Mouse (Mus musculus) lung, embryonic 16.5 days (tissue): Measurements from ENCODE around the gene C130074G19Rik. TPM values are rescaled to one million over a fixed set of nuclear protein-coding genes. Genes with fewer than 3 reads are reported as not detected.
A peak's percentile ranks its signal among the peaks of the same experiment; 100 is the strongest.

Source experiments
- ATAC-seq: fragments of 200-750 bp; cut with Nextera tagmentation; 2 replicates; pipeline ENCODE4 v1.8.0; 2017; ENCODE audit warnings: low read depth, mild to moderate bottlenecking, moderate library complexity
- H3K27ac ChIP-seq: fragments of 300-500 bp; sonication (generic); 2 replicates; pipeline ENCODE4 v1.5.1; 2014; ENCODE audit warnings: mild to moderate bottlenecking, control low read depth, low read length
- H3K27me3 ChIP-seq: fragments of 300-500 bp; sonication (generic); 2 replicates; pipeline ENCODE4 v1.6.1; 2014; ENCODE audit warnings: low read depth, low read length, mixed read lengths; ENCODE audit not compliant: control insufficient read depth, insufficient read depth
- H3K36me3 ChIP-seq: fragments of 300-500 bp; sonication (generic); 2 replicates; pipeline ENCODE4 v1.6.1; 2014; ENCODE audit warnings: low read length; ENCODE audit not compliant: control insufficient read depth, insufficient read depth
- H3K4me1 ChIP-seq: fragments of 300-500 bp; sonication (generic); replicated peaks from 2 replicates; pipeline ENCODE4 v1.6.1; 2014; ENCODE audit warnings: low read length, mixed read lengths; ENCODE audit not compliant: control insufficient read depth, insufficient read depth
- H3K4me2 ChIP-seq: fragments of 300-500 bp; sonication (generic); 2 replicates; pipeline ENCODE4 v1.6.1; 2014; ENCODE audit warnings: low read depth, low read length, control low read depth
- H3K4me3 ChIP-seq: fragments of 300-500 bp; sonication (generic); 2 replicates; pipeline ENCODE4 v1.5.1; 2014; ENCODE audit warnings: mild to moderate bottlenecking, low read length, control low read depth
- H3K9ac ChIP-seq: fragments of 300-500 bp; sonication (generic); 2 replicates; pipeline ENCODE4 v1.6.1; 2014; ENCODE audit warnings: low read length, control low read depth
- H3K9me3 ChIP-seq: fragments of 300-500 bp; sonication (generic); 2 replicates; pipeline ENCODE4 v1.6.1; 2016; ENCODE audit warnings: low read length; ENCODE audit not compliant: control insufficient read depth
- WGBS: fragments of 180-500 bp; shearing (Covaris S2); extraction: QIAGEN DNeasy Blood & Tissue Kit; methylation state at CpG from one replicate; pipeline ENCODE4 v1.1.7; 2014; 5-methylcytosine and 5-hydroxymethylcytosine counted together
- polyA plus RNA-seq: library from polyadenylated mRNA; unstranded; fragments of >200 nt; fragmentation: Nextera tagmentation; extraction: Ambion mirVana; gene quantifications from 2 replicates; pipeline ENCODE4 v1.2.1, GENCODE M21; 2015

C130074G19Rik gene
- polyA plus RNA-seq, 1 experiment from 2014 or later = 2.6 TPM

GRCm38 (mm10) chr1:184867640-184868120, 15.3 kb downstream of the C130074G19Rik start:
- no peak overlapping the region; the same call in 1 of the 2 replicates for H3K27ac ChIP-seq
- no peak overlapping the region for H3K9ac ChIP-seq
- no peak overlapping the region for H3K4me2 ChIP-seq
- 61% methylated on average over 3 of the region's 3 CpGs for WGBS
- H3K27me3 ChIP-seq = no peaks in the 10 kb centered on the region
- H3K9me3 ChIP-seq = no peaks in the 10 kb centered on the region
- peaks cover 19% of the 10 kb centered on the region for H3K4me1 ChIP-seq
- no peaks in the 10 kb centered on the region for H3K36me3 ChIP-seq
- ATAC-seq = no peak
- H3K4me3 ChIP-seq = no peak overlapping the region

DNA sequence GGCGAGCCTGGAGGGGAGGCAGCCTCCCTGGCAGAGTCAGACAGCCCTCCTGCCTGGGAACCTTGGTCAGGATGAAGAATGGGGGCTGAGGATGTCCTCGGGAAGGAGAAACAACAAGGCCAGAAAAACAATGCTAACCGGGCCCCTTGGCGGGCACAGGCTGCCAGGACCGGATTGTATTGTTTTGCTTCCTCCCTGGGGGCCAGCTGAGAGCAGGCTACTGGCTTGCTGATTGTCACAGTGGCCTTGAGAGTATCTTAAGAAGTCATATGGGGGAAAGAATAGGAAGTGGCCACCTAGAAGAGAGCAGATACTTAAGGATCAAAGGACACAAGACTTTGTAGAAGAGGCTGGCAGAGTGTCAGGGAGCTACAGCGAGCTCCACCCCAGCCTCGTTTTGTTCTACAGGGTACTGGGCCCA, 18.6 kb downstream of the C130074G19Rik start:
- H3K27me3 ChIP-seq = no peaks in the 10 kb centered on the region
- ATAC-seq = peak; percentile 86
- H3K4me1 ChIP-seq = peaks cover 3% of the 10 kb centered on the region; the same call in 1 of the 2 replicates
- H3K4me3 ChIP-seq = no peak overlapping the region
- H3K4me2 ChIP-seq = no peak overlapping the region
- 27% methylated on average over 7 of the region's 7 CpGs for WGBS
- H3K9ac ChIP-seq = no peak overlapping the region
- peak overlapping the region; percentile 77 for H3K27ac ChIP-seq
- H3K9me3 ChIP-seq = no peaks in the 10 kb centered on the region
- no peaks in the 10 kb centered on the region for H3K36me3 ChIP-seq

DNA sequence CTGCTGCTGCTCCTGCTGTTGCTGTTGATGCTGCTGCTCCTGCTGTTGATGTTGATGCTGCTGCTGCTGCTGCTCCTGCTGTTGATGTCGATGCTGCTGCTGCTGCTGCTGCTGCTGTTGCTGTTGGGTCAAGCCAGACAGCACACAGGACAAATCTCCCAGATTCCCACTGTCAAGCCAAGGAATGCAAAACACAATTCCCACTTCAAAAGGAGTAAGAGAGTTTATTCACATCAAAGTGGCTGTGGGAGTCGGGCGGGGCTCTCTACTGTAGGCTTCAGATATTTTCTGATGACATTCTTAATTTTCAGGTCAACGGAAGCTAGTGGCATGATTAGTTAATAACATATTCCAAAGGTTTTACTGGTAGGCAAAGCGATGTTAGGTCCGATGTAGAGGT, 20.4 kb downstream of the C130074G19Rik start:
- WGBS = 73% methylated on average over 6 of the region's 6 CpGs
- H3K9me3 ChIP-seq = no peaks in the 10 kb centered on the region
- H3K4me1 ChIP-seq = peaks cover 3% of the 10 kb centered on the region; the same call in 1 of the 2 replicates
- H3K4me3 ChIP-seq = no peak overlapping the region
- no peaks in the 10 kb centered on the region for H3K27me3 ChIP-seq
- no peak overlapping the region for H3K4me2 ChIP-seq
- no peak overlapping the region for H3K9ac ChIP-seq
- ATAC-seq = no peak
- H3K27ac ChIP-seq = peak overlapping the region; percentile 76; the same call in 1 of the 2 replicates
- H3K36me3 ChIP-seq = no peaks in the 10 kb centered on the region

- Histone ChIP-seq H3K4me1 (peaks cover 3% of the 10 kb centered on the region; the same call in 1 of the 2 replicates), H3K4me3 (no peak overlapping the region), H3K4me2 (no peak overlapping the region), H3K27me3 (no peaks in the 10 kb centered on the region), H3K9ac (no peak overlapping the region), H3K9me3 (no peaks in the 10 kb centered on the region), H3K27ac (no peak overlapping the region), H3K36me3 (no peaks in the 10 kb centered on the region)
- no peak for ATAC-seq
- 51% methylated on average over 2 of the region's 2 CpGs for WGBS
Measured at GRCm38 (mm10) chr1:184861551-184861950, 21.5 kb downstream of the C130074G19Rik start.

GRCm38 (mm10) chr1:184860276-184860675, 22.7 kb downstream of the C130074G19Rik start:
- H3K4me2 ChIP-seq = no peak overlapping the region
- no peak overlapping the region for H3K4me3 ChIP-seq
- peak; percentile 46 for ATAC-seq
- no peaks in the 10 kb centered on the region for H3K27me3 ChIP-seq
- H3K27ac ChIP-seq = peak overlapping the region; percentile 58
- H3K36me3 ChIP-seq = no peaks in the 10 kb centered on the region
- H3K9me3 ChIP-seq = no peaks in the 10 kb centered on the region
- peaks cover 3% of the 10 kb centered on the region; the same call in 1 of the 2 replicates for H3K4me1 ChIP-seq
- WGBS = 30% methylated on average over 3 of the region's 3 CpGs
- H3K9ac ChIP-seq = no peak overlapping the region

DNA sequence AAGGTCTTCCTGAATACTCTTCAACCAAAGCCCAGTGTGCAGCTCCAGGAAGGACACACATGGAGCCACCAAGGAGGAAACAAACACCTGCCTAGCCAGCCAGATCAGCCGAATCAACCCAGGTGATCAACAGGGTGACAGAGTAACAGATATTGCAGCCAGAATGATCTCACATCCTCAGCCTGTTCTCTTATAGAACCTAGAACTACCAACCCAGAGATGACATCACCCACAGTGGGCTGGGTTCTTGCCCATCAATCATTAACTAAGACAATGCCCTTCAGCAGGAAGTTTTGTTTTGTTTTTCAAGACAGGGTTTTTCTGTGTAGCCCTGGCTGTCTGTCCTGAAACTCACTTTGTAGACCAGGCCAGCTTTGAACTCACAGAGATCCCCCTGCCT, 24.8 kb downstream of the C130074G19Rik start:
- ATAC-seq = no peak
- no peak overlapping the region for H3K4me3 ChIP-seq
- H3K9ac ChIP-seq = no peak overlapping the region
- peaks cover 3% of the 10 kb centered on the region; the same call in 1 of the 2 replicates for H3K4me1 ChIP-seq
- H3K27me3 ChIP-seq = no peaks in the 10 kb centered on the region
- H3K36me3 ChIP-seq = no peaks in the 10 kb centered on the region
- WGBS = 65% methylated on average over 1 of the region's 1 CpGs
- no peak overlapping the region for H3K4me2 ChIP-seq
- peak overlapping the region; percentile 36 for H3K27ac ChIP-seq
- no peaks in the 10 kb centered on the region for H3K9me3 ChIP-seq

DNA sequence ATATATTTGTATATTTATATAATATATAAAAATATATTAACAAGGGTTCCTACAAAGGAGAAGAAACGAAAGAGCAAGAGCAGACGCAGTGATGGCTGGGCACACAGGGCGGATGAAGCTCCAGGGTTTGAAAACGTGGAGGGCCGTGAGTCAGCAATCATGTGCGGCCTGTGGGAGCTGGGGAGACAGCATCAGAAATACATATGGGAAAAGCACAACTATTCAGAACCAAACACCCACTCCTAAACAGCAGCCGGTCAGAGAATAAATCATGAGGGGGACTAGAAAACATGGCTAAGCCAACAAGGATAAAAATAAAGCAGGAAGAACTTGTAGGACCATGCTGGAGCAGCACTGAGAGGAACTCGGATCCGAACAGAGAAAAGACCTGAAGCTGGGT, 25.8 kb downstream of the C130074G19Rik start:
- whole genome bisulfite sequencing = 80% methylated on average over 9 of the region's 9 CpGs

DNA sequence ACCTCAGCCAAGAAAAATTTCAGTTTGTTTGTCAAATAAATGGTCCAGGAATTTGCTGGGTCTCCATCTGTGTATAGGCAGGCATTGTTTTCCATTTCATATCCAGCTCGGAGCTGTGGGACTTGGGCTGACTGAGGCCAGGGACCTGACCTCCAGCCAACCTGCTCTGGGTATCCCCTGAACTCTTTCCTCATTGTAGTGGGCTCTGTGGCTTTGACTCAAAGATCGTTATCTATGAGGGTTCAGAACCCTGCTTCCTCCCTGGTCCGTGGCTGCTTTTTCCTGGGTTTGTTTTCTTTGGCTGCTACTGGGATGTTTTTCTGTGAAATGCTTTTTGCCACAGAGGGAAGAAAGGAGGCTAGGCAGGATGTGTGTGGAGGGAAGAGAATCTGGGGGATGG, 29.1 kb downstream of the C130074G19Rik start:
- Histone ChIP-seq H3K36me3 (no peaks in the 10 kb centered on the region), H3K27me3 (peaks cover 4% of the 10 kb centered on the region; the same call in 1 of the 2 replicates), H3K4me3 (no peak overlapping the region), H3K4me1 (peaks cover 5% of the 10 kb centered on the region; the same call in 1 of the 2 replicates), H3K27ac (peak overlapping the region; percentile 31), H3K9me3 (no peaks in the 10 kb centered on the region), H3K9ac (no peak overlapping the region), H3K4me2 (peak overlapping the region; percentile 38; the same call in 1 of the 2 replicates)
- ATAC-seq = peak; percentile 32; the same call in 1 of the 2 replicates
- WGBS = 27% methylated on average over 3 of the region's 3 CpGs

More for the DNA sequence above, 25.8 kb downstream of the C130074G19Rik start:
- no peaks in the 10 kb centered on the region for H3K9me3 ChIP-seq
- H3K9ac ChIP-seq = no peak overlapping the region
- no peak overlapping the region for H3K27ac ChIP-seq
- no peak overlapping the region for H3K4me2 ChIP-seq
- no peak overlapping the region for H3K4me3 ChIP-seq
- H3K36me3 ChIP-seq = no peaks in the 10 kb centered on the region
- peaks cover 5% of the 10 kb centered on the region; the same call in 1 of the 2 replicates for H3K4me1 ChIP-seq
- no peak for ATAC-seq
- no peaks in the 10 kb centered on the region for H3K27me3 ChIP-seq

- Histone ChIP-seq H3K36me3 (no peaks in the 10 kb centered on the region), H3K27ac (peak overlapping the region; percentile 60), H3K9ac (no peak overlapping the region), H3K27me3 (peaks cover 4% of the 10 kb centered on the region; the same call in 1 of the 2 replicates), H3K4me3 (no peak overlapping the region), H3K4me2 (peak overlapping the region; percentile 38), H3K4me1 (peaks cover 5% of the 10 kb centered on the region; the same call in 1 of the 2 replicates), H3K9me3 (no peaks in the 10 kb centered on the region)
- peak; percentile 75 for ATAC-seq
- 5% methylated on average over 5 of the region's 5 CpGs for WGBS
Measured at GRCm38 (mm10) chr1:184853339-184853738, 29.7 kb downstream of the C130074G19Rik start.
